Mouse (Mus musculus) right cerebral cortex, postnatal 25 days (tissue): ENCODE measurements around the gene Scn9a.

Source experiments
- DNase-seq: peaks from one replicate; pipeline ENCODE4 v3.0.0; 2022

The Scn9a gene

DNA sequence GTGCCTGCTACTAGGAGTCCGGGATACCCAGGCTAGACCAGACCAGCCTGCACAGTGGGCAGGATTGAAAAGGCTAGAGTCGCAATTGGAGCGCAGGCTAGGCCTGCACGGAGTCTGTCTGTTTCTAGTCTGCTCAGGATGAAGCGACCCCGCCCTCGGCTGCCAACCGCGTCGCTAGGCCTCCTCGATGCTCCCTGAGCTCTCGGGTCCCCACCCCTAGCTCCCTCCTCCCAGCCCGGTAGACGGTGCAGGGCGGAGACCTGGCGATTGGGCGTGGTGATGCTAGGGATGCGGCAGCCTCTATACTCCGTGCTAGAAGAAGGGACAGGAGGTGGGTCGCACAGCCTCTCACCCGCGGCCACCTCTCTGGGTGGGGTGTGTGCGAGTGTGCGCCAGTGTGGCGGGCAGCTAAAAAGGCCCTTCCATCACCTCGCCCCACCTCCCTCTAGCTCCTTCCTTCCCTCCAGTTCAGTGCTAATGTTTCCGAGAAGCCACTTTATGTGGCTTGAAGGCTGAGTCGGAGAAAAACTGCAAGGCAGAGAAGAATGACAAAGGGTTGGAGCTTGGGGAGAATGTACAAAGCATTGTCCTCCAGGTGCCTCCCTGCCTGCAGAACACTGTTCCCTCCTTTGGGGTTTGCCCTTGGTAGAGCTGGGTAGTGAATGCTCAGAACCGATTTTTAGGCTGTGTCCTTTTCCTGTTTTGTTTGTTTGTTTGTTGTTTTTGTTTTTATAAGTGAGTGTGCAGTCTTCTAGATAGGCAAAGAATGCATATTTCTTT lies at the start of gene Scn9a:
Scn9a (minus strand) TSS at position 383 of the 780 bp plus-strand sequence.
- DNase-seq, result peak; percentile 31

DNA sequence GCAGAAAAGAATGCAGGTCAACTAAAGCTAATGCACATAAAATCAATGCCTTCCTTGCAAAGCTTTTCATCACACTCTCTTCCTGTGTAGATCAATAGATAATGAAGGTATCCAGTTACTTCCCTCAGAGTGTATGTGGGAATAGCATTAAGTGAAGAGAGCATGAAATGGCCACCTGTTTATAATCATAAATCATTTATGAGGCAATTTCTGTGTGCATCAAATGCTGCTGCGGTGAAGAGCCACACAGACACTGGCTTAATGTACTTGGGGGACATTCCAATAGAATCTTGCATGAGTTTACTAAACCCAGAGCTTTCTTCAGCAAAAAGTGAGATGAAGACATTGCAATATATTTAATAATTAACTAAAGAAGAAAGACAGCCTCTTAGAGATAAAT lies 27.2 kb upstream of the Scn9a start:
- DNase-seq, result no peak

DNA sequence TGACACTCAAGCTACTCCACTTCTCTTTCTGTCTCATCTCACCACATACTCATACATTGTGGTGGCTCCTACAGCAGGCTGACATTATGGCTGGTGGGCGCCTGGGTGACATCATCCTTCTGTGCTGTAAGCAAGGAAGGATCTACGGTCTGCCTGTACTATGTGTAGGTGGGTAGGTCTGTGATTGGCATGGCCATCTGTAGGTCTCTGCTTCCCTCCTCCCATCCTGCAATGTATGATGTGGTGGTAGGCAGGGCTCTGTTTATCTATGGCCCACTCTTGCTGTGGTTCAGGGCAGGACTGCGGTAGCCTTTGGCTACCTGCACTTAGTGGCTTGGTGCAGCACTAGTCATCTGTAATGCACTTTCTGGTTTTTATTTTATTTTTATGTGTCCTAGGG lies 21.7 kb upstream of the Scn9a start:
- DNase-seq, result no peak

DNA sequence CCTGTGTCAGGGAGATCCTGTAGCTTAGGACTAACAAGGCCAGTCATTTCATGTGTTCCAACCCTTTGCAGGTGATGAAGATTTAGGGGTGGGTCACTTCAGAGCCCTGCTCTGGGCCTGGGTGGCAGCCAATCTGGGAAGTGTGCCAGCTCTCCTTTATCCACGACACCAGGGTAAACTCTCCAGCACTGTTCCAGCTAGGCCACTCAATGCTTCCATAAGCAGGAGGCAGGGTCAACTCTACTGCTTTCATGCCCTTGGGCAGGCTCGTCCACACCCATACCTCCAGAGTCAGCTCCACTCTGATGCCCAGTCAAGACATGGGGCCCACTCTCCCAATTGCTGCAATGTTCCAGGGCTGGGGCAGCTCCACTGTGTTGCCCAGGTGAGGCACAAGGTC lies 20.7 kb upstream of the Scn9a start:
- DNase-seq, result no peak

DNA sequence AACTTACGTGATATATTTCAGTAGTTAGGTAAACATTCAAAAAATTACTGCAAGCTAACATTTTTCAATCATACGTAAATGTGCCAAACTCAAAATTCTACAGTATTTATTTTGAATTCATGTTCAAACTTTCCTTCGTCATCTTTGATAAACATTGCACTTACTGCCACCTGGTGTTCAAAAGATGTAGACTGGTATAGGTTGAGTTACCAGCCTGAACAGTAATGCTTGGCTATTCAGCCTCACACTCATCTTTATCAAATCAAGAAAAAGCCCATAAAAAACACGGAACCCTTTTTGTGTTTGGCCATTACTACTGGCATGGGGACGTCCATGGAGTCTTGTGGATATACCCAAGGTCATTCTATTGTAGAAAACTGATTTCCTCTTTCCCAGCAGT lies 9.6 kb upstream of the Scn9a start:
- no peak for DNase-seq

DNA sequence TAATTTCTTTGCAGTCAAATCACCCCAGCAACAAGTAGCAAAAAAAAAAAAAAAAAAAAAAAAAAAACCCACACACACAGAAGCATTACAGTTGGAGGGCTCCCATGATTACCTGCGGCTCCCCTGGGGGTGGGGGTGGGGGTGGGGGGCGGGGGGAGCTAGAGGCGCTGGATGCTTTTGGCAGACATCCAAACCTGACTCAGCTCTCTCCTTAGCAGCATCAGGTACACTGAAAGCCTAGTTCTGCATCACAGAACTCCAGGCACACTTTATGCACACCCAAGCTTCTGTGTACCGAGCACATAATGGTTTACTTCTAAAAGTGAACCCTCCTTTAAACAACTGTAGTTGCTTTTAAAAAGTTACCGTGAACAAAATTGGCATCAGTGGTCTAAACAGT lies 2.0 kb downstream of the Scn9a start:
- DNase-seq, result no peak

DNA sequence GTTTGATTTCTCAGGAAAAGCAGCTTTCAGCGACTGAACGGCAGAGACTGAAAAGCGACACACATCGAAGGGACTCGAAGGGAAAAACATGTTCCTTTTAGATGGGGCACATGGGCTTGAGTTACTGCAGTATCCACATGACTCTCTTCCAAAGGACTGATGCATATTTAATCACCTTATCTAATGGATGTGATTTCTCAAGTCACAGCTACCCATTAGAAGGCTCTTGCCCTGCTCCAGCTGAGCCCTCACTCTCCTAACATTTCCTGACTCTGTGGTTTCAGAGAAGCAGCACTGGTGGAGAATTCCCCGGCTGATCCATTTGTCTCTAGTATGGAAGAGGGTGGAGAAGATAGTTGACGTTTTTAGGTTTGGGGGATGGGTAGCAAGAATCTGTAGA lies 23.7 kb downstream of the Scn9a start:
- DNase-seq, result no peak

DNA sequence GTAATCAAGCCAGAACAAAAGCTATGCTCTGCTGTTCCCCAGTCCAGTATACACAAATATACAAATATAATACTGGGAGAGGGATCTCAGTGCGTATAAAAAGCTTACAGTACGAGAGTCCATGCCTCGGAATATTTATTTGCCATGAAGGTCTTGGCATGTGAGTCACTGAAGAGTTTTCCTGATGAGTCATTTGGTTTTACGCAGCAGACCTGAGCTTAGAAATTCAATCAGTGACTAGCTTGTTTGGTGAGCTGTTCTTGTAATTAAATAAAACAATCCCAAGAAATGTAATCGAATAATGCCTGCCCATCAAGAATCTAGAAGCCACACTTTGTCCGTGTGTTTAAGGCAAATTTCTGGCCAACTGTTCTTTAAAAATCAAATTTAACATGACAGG lies 37.4 kb downstream of the Scn9a start:
- DNase-seq, result no peak

DNA sequence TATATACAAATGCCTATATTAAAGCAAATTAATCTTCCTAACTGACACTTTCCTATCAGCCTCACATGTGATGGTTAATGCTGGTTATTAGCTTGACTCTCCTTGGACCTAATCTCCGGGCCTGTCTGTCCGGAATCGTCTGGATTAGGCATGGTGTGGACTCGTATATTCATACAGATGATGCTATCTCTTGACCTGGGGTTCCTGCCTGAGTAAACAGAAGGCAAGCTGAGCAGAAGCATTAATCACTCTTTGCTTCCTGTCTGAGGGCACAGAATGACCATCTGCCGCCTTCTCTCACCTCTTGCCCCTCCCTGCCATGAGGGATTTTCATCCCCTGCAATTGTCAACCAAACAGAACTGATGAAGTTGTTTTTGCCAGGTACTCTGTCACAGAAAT lies 38.6 kb downstream of the Scn9a start:
- no peak for DNase-seq

DNA sequence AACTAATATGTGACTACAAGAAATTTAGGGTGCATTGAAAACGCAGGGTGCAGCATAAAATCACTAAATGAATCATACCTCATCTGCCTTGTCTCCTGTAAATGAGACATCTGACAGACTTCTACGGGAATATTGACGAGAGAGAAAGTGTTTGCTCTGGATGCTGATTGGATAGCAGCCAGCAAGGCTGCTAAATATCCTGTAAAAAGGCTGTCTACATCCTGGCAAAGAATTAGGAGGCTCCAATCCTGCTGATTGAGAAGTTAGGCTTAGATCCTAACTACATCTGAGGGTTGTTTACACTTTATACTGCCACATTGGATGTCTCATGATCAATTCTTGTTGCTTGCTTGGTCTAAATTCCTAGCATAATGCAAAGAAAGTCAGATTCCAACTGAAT lies 44.6 kb downstream of the Scn9a start:
- no peak for DNase-seq

DNA sequence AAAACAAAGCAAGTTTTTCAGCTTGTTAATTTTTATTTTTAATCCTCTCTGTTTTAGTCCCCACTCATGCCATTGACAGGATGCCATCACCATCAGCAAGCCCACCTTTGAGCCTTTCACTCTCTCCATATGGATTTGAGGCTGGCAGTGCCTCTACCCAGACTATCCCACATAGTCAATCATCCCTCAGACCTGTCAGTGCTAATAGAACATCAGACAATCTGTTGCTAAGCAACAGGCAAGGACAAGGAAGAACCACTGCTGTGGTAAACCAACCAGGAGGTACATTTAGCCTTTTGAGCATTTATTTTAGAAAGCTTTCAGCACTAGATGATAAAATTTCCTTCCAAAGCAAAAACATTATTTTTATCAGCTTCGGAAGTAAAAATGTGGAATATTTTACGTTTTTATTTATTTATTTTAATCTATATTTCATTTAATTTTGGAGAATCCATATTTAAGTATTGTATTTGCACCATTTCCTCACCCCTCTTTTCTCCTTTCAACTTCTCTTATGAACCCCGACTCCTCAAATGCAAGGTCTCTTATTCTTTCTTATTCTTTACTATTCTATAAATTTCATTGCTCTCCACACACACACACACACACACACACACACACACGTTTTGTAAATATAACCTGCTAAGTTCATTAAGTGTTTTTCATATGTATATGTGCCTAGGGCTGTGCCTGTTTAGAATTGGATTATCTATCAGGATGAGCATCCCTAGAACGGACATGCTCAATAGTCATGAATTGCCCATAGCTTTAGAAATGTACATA lies 54.5 kb downstream of the Scn9a start:
- DNase-seq, result no peak

DNA sequence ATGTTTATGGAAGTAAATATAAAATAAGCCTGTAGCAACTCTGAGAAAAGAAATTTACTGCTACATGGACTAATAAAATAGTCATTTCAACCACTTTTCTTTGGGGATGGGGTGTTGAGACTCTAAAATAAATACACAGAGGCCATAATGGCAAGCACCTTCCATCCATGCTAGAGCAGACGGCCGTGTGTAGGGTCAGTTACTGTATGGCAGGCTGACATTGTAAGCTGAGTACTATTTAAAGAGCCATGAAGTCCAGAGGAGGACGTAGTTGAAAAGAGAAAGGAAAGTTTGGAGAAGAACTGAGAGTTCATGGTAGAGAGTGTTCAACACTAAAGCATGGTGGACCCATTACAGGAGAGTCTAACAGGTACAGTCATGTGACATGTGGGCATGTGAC lies 86.5 kb downstream of the Scn9a start:
- no peak for DNase-seq

DNA sequence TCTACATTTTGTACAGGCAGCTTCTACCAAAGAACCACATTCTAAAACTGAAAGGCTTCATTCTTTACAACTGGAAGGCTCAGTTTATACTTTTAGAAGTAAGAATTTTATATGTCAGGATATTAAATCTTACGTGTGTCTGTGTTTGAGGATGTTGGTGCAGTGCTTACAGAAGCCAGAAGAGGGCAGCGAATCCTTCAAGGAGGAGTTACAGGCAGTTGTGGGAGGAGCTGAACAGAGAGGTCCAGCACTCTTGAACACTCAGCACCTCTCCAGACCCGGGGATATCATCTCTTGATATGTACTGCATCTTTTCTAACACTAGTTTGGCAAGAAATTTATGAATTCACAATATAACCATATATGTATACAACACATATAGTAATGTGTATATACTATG lies 114.8 kb downstream of the Scn9a start:
- no peak for DNase-seq

DNA sequence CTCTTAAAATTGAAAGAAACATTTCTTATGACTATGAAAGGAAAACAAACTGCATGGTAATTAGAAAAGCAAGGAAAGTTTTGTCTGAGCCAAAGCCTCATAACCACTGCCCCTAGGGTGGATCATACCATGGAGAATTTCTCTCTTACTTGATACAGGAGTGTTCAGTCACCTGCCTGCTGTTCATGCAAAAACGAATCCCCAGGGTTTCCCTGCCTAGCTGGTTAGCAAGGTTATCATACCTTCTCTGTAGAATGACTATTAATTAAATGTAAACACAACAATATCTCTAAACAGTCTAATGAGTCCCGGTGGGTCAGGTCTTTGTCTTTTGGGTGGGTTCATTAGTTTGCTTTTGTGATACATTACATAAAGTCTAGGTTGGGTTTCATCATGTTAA lies 123.3 kb downstream of the Scn9a start:
- no peak for DNase-seq

DNA sequence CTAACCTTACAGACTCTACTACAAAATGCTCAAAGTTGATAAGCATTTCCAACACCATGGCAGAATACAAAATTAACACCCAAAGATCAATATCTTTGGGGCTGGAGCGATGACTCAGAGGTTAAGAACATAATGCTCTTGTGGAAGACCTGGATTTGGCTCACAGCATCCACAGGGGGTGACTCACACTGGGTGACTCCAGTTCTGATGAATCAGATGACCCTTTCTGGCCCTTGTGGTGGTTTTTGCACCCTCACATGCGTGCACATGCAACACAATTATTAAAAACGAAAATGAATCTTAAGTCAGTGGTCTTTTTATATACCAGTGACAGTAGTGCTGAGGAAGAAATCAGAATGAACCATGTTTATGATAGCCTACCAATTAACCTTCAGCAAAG lies 126.7 kb downstream of the Scn9a start:
- DNase-seq, result no peak

DNA sequence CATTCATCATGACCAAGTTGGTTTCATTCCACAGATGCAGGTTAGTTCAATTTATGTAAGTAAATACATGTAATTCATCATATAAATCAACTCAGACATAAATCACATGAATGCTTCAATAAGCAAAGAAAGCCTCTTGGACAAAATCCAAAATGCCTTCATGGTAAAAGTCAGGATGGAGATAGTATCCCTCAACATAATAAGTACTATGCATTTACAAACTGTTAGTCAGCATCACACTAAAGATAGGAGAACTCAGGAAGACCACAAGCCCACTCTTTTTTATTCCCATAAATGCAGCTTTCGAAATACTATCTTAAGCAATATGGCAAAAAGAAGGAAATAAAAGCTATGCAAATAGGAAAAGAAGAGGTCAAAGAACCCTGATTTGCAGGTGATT lies 127.1 kb downstream of the Scn9a start:
- DNase-seq, result no peak

DNA sequence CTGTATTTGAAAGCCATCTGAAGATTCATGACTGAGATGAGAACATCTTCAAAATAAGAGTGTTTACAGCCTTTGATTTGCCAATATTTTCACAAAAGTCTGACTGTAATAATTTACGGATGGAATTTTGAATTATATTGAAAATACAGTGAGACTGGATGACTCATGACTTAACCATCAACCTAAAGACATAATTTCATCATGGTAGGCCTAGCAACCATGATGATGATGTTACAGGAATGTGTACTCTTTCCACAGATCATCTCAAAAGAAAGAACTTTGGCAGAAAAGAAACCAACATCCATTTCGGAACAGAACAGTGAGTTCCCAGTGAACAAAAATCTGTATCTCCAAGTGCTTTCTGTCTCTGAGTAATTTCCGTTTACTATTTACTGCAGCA lies 132.6 kb downstream of the Scn9a start:
- DNase-seq, result no peak

DNA sequence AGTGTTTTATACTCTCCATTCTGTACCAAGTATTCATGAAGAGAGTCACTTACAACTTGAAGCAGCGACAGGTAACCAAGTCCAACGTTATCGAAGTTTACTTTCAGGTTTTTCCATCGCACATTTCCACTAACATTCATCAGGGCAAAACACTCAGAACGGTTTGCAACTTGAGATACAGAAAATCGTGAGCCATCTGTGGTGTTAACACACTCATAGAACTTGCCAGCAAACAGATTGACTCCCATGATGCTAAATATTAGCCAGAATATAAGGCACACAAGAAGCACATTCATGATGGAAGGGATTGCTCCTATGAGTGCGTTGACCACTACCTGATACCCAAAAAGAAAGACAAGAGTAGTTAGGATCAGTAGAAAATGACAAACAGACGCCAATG lies 140.2 kb downstream of the Scn9a start:
- DNase-seq, result no peak

DNA sequence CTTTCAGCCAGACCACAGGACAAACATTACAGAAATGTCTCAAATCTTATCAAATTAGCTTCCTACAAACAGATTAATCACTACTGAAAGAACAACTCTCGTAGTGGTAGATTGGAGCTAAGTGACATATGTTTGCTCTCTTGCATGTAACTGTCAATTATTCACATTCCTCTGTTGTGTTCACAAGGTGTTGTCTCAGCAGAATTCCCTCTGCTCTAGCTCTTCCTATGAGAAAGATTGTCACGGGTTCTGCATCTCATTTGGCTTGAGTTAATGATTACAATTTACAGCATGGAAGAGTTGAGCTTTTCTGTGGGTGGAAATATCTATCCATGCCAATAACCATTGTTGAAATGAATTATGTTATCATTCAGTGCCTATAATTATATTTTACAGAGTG lies 156.4 kb downstream of the Scn9a start:
- DNase-seq, result no peak

DNA sequence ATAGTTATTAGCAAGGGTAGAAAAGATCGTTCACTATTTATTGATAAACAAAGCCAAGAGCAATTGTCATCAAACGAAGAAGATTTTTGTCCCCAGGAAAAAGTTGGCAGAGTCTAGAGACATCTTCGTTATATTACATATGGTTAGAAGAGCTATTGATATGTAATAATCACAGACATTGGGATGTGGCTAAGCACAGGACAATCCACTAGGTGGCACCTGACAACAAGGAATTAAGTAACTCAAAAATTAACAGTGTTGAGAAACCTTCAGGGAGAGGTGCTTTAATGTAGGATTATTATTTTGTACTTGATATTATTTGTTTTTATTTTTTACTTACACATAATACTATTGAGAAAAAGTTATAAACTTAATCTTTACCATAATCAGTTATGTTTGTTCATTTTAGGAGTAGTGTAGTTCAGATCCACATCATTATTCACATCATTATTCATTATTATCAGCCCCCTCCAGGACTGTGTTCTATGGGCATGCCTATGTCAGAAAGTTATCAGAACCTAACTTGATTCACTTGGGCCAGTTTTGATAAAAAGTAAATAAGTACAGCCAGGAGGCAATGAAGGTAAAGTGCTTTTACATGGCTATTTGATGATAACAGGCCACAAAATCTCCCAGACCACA lies 161.5 kb downstream of the Scn9a start:
- no peak for DNase-seq

DNA sequence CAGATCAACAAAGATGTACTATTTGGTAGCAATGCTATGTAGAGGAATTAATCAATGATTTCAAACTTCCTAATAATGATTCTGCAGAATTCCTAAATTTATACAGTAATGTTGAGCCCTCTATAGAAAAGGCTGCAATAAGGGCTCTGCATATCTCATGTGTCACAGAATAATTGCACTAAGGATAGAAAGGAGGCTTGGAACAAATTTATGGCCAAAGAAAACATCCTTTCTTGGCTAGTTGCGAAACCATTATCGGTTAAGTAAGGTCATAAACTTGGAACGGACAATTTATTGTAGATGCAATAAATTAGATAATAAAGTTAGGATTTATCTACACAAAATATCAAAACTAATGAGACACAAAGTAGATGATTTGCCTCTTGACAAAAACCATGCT lies 169.3 kb downstream of the Scn9a start:
- DNase-seq, result no peak

DNA sequence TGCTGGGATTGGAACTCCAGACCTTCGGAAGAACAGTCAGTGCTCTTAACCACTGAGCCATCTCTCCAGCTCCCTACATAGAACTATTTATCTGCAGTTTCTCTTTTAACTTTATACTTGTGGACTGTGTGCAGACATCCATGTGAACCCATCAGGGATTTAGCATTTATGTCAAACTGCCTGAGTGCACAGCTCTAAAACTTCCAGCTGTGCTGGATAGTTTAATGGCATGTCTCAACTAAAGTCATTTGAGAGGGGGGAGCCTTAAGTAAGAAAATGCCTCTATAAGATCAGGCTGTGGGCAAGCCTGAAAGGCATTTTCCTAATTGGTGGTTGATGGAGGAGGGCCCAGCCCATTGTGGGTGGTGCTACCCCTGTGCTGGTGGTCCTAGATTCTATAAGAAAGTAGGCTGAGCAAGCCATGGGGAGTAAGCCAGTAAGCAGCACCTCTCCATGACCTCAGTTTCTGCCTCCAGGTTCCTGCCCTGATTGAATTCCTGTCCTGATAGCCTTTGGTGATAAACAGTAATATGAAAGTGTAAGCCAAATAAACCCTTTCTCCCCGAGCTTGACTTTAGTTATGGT lies 169.8 kb downstream of the Scn9a start:
- no peak for DNase-seq

DNA sequence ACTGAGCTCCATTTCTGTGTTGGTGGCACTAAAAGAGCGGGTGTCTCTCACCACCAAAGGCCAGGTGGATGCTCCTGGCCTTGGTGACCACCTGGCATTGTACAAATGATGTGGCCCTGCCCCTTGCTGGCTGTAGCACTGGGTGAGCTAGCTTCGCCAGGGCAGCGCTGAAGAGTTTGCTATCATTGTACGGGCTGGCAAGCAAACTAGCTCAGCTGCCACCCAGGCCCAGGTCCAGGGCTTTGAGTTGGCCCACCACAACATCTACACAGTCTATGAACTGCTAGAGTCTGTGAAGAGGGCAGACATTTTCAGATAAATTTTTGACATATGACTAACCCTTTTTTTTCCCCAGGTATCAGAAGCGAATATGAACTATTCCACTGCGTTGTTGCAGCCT lies 170.8 kb downstream of the Scn9a start:
- no peak for DNase-seq

DNA sequence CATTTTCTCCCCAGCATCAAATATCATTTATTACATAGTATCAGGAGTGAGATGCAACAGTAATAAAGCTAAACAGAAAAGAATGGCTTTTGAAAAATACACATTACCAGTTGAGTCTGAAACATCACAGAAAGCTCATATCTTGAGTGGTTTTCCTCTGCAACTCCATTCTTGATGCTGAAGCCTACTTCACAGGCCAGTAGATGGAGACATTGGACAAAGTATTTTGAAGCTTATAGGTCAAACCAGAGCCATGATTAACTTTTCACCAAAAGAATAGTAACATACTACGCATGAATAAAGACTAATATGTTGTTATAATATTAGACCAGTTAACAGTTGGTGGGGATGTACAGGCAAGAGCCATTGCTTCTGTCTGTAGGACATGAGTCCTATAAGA lies 172.3 kb downstream of the Scn9a start:
- no peak for DNase-seq
